Mouse (Mus musculus) lung, adult 2 months (tissue): ENCODE measurements around the gene Msi2.

Experiments used
- CTCF ChIP-seq: fragments of 200-500 bp; IDR thresholded peaks from 2 replicates; pipeline ENCODE4 v1.5.1; 2011; ENCODE audit warnings: mild to moderate bottlenecking, low read length, control low read depth; ENCODE audit not compliant: insufficient read depth
- POLR2A ChIP-seq: fragments of 200-500 bp; IDR thresholded peaks from 2 replicates; pipeline ENCODE4 v1.6.1; 2011; ENCODE audit warnings: low read depth, mild to moderate bottlenecking, control low read depth, low read length, borderline replicate concordance; ENCODE audit errors: extremely low read depth

DNA sequence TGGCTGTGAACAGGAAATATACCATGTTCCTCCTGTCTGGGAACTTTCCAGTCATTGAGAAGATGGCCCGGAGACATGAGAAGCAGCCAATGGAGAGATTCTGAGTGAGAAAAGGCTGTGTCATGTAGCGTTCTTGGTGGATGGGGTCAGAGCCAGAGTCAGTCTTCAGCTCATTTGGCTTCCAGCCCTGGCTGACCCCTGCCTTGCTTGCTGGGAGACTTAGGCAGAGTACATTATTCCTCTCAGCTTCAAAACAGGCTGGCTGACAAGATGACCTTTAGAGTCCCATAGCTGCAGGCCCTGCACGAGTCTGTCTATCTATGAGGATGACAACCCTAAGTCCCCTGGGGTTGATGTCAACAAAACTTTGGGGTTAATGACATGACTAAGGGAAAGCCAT lies 348.4 kb downstream of the Msi2 start:
- TF ChIP-seq POLR2A (no peak), CTCF (no peak)
